Mouse (Mus musculus) testis, postnatal 14 days (tissue): ENCODE measurements at regions not wholly inside any gene's neighbourhood (a gene's known extent, or its start where the extent isn't known, plus 50 kb on each side); places are given as distances from the start of the nearest gene placed in this dataset.

ENCODE experiments used
- DNase-seq: peaks from one replicate; pipeline ENCODE4 v3.0.0; 2021; ENCODE audit warnings: low spot score

GRCm38 (mm10) chr14:67550462-67551185 is 1541.6 kb upstream of the Gulo start:
- no peak for DNase-seq

GRCm38 (mm10) chr14:67548750-67549149 is 1539.7 kb upstream of the Gulo start:
- DNase-seq = no peak

DNA sequence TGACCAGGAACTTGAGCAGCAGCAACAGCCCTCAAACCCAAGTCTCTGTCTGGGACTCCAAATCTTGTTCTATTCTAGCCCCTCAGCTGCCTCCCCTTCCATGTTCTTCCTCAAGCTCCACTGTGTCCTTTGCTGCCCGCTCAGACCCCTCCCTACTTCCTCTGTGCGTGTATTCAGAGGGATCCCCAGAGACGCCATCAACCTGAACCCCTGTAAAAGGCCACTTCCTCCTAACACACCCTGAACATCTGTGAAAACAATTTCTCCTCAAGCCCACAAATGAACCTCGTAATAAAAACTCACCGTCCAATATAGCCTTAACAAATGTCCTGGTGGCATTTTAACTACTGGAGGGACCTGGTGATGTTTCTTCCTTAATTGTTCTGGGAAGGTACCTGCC is 1536.0 kb upstream of the Gulo start:
- no peak for DNase-seq

GRCm38 (mm10) chr14:67541271-67541711 is 1532.3 kb upstream of the Gulo start:
- DNase-seq = no peak

GRCm38 (mm10) chr14:67538696-67539095 is 1529.7 kb upstream of the Gulo start:
- no peak for DNase-seq

DNA sequence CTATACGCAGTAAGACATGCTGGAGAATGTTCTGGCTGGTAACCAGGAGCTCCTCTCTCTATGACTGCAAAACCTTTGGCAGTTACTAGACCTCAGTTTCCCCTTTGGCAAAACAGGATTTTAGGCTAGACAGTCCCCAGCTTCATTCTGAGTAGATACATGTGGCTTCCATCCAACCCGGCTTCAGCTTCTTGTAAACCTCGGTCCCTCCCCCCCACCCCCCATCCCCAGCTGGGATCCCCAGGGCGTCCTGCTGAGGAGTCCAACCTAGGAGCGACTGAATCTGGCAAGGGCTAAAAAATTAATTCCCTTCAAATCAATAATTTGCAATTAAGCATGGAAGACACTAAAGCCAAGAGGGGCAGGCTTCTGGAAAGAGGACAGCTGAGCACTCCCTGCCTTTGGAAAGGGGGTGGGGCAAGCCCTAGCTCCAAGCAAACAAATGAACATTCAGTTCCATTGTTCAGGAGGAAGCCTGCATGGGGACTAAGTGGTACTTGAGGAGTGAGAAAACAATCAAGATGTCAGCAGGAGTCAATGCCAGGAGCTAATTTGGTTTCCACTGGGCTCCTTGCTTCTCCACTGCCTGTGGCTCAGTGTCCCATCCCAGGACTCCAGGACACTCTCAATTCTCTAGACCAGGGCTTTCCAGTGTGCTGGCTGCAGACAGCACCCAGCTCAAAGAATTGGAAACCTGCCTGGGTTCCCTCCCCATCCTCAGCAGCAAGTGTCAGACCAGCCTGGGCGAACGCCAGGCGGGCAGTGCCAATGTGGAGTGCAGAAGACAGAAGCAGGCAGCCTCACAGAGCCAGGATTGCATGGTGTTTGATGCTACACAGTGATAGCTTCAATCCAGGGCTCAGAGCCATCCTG is 1528.0 kb upstream of the Gulo start:
- DNase-seq = no peak

DNA sequence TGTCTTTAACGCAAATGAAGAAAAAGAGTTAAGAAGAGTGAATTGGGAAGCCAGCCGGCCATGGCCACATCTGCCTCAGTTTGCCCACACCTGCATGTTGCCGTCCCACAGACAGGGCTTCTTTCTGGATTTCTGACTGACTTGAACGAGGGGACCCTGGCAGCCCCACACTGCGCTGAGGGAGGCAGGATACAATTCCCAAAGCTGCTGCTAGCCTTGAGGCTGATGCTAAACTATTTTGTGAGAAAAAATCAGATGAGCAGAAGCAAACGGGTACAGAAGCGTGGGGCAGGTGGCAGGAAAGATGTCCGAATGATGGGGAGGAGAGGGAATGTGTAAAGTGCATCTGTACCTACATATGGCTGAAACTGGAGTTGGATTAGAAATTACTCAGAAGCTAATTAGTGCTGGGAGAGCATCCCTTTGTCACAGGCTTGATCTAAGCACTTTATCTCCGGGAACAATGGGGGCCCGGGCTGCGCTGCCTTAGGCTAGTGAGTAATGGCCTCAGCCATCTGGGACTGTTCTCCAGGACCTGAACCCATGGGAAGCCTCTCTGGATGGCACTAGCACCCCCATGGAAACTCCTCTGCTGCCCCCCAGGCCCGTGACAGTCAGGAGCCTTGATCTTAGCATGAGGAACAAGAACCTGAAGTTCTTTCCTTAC is 1497.9 kb upstream of the Gulo start:
- DNase-seq = no peak

- no peak for DNase-seq
Measured at GRCm38 (mm10) chr14:67492086-67492485, 1483.1 kb upstream of the Gulo start.

- DNase-seq = no peak
Measured at GRCm38 (mm10) chr14:67486676-67487075, 1477.7 kb upstream of the Gulo start.

- DNase-seq = no peak
Measured at GRCm38 (mm10) chr14:67485449-67485800, 1476.4 kb upstream of the Gulo start.

DNA sequence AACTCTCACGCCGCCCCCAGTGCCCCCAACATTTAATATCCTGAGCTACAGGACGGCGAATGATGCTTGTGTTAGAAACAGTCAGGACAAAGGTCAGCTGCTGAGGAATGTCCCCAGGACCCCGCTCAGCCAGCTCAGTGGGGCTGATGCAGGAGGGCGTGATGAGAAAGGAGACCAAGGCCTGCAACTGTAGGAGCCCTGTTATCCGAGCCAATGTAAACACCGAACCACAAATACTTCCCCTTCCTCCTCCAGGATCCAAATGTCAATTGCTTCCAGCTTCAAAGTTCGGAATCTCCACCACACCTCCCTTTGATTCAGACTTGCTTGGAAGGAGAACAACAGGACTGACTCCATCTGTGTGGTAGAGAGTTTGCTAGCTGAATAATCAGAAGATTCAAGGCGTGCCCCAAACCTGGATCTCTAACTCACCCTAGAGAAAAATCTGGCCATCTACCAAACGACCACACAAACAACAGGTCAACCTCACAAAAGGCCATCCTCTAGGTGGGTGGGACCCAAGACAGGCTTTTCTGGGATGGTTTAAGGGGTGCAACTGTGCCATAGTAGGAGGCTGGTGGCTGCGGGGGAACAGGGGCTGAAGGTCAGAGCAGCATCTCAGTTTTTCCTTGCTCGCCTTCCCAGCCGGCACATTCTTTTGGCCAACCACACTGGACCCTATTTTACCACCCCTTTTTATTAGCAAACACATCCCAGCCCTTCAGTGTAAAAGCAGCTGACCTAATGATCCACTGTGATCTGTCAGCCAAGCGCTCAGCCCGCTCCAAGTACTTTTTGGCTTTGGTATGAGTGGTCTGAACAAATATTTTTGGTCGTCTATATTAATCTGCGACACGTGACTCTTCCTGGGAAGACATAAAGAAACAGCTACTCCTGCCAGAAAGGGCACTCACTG is 1475.8 kb upstream of the Gulo start:
- DNase-seq = no peak
